Mouse (Mus musculus) cortical plate, adult 2 months (tissue): ENCODE results near the gene Slc27a4. TPM values are rescaled to one million over a fixed set of nuclear protein-coding genes. Genes with fewer than 3 reads are reported as not detected.
A peak's percentile ranks its signal among the peaks of the same experiment; 100 is the strongest.

Experiments
- H3K27ac ChIP-seq: fragments of 200-500 bp; 2 replicates; pipeline ENCODE4 v1.5.1; 2012; ENCODE audit warnings: low read length, control low read depth, inconsistent platforms; ENCODE audit not compliant: insufficient read depth
- H3K4me1 ChIP-seq: fragments of 200-500 bp; 2 replicates; pipeline ENCODE4 v1.6.1; 2011; ENCODE audit warnings: low read length; ENCODE audit not compliant: control insufficient read depth, insufficient read depth
- H3K4me3 ChIP-seq: fragments of 200-500 bp; 2 replicates; pipeline ENCODE4 v1.5.1; 2011; ENCODE audit warnings: mild to moderate bottlenecking, low read length, control low read depth; ENCODE audit not compliant: insufficient read depth
- CTCF ChIP-seq: fragments of 200-500 bp; IDR thresholded peaks from 2 replicates; pipeline ENCODE4 v1.5.1; 2011; ENCODE audit warnings: mild to moderate bottlenecking, control low read depth, low read length; ENCODE audit not compliant: insufficient read depth; ENCODE audit errors: extremely low read depth
- POLR2A ChIP-seq: fragments of 200-500 bp; IDR thresholded peaks from 2 replicates; pipeline ENCODE4 v1.6.1; 2011; ENCODE audit warnings: mild to moderate bottlenecking, low read length, control low read depth; ENCODE audit not compliant: insufficient read depth; ENCODE audit errors: extremely low read depth
- polyA plus RNA-seq: library from polyadenylated mRNA; depleted of rRNA; stranded (reverse); fragments of >200 nt; gene quantifications from 2 replicates; pipeline ENCODE4 v1.2.3, GENCODE M21; 2012

Slc27a4 gene
- polyA plus RNA-seq, 1 experiment, result 77.1 TPM

DNA sequence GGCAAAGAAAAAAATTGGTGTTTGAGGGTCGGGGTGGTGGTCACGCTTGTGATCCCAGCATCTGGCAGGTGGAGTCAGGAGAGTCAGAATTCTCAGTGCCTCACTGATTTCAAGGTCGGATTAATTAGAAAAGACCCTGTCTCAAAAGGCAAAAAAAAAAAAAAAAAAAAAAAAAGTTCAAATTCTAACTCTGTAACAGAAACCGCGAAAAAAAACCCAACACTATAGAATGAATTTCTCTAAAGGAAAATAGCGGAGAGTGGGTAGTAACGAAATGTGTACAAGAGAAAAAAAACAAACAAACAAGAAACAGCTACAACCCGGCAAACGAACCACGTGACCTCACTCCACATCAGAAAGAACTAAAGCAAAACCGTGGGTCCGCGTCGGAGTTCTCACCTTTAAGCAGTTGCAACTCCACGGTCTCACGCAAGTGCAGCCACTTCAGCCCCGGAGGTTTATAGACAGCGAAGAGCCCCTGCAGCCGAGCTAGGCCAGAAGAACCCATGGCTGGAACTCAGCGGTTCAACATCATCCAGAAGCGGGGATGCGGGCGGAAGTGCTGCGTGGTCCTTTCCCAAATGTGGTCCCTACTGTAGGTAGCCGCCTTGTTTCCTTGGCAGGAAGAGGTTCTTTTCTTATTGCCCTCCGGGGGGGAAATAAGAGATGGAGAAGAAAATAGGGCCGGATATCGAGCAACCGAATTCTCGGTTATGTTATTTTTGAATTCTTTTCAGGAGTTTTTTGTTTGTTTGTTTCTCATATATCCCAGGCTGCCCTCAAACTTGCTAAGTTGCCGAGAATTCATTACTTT lies 15.1 kb upstream of the Slc27a4 start, which contains the start of gene Coq4:
Gene Coq4 (plus strand): TSS at position 390 of the 814 bp plus-strand sequence.
- TF ChIP-seq CTCF (no peak), POLR2A (peak; percentile 74)
- peak within 1 kb of the TSS; percentile 53 for H3K27ac ChIP-seq
- H3K4me3 ChIP-seq, result peak within 1 kb of the TSS; percentile 66
- H3K4me1 ChIP-seq, result no peaks in the 10 kb centered on the region; the same call in 1 of the 2 replicates

DNA sequence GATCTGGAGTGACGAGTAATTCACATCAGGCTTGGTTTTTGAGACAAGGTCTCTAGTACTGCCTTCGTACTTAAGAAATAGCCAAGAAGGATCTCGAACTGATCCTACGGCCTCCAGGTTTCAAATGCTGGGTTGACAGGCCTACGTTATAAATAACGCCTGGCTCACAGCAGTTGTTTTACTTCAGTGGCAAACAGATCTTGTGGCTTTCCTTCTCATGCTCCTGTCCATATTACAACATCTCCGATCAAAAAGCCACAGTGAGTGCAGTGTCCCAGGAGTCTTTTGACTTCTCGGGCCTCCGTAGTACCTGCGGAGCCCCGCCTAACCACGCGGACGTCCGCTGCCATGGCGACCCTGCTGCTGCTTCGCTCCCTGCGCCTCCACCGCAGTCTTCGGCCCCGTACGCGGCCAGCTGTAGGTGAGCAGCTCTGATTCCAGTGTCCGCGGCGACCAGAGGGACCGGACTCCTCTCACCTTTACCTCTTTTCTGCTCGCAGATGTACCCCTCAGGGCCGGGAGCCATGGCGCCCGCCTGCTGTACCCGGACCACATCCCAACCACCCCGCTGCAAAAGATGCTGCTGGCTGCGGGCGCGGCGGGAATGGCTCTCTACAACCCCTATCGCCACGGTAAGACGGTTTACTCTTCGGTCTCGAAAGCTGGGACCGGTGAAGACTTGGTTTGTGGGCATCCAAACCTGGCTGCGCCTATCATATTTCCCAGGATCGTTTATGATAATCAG lies 14.3 kb upstream of the Slc27a4 start, which contains the start of gene Trub2:
Gene Trub2 (minus strand): TSS at position 566 of the 745 bp plus-strand sequence.
- no peaks in the 10 kb centered on the region; the same call in 1 of the 2 replicates for H3K4me1 ChIP-seq
- TF ChIP-seq CTCF, result no peak
- peak; percentile 73 for TF ChIP-seq POLR2A
- peak within 1 kb of the TSS; percentile 66 for H3K4me3 ChIP-seq
- H3K27ac ChIP-seq, result peak within 1 kb of the TSS; percentile 53

GRCm38 (mm10) chr2:29792772-29793487 lies 9.5 kb upstream of the Slc27a4 start:
- no peak for TF ChIP-seq CTCF
- no peak for TF ChIP-seq POLR2A
- Histone ChIP-seq H3K4me1 (no peaks in the 10 kb centered on the region), H3K4me3 (no peak overlapping the region), H3K27ac (no peak overlapping the region)

DNA sequence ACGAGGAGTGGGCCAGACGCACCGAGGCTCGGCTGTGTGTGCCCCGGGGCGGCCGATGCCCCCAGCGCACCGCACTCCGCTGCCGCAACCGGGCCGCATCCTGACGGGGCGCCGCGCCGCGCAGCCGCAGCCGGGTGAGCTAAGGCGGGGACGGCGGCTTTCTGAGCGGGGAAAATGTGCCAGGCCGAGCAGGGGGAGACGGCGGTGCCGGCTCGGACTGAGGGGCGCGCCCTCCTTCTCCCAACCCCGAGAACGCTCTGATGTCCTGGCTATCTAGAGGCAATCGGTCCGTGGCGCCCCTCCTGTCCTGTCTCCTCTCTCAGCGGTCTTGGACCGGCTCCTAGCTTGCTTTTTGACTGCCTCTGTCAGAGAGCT lies 380 bp downstream of the Slc27a4 start:
- Histone ChIP-seq H3K27ac (no peak overlapping the region), H3K4me3 (peak overlapping the region; percentile 88), H3K4me1 (peaks cover 2% of the 10 kb centered on the region; the same call in 1 of the 2 replicates)
- no peak for TF ChIP-seq POLR2A
- no peak for TF ChIP-seq CTCF

- Histone ChIP-seq H3K27ac (no peak overlapping the region), H3K4me1 (peaks cover 2% of the 10 kb centered on the region; the same call in 1 of the 2 replicates), H3K4me3 (peak overlapping the region; percentile 88)
- TF ChIP-seq POLR2A (no peak), CTCF (0 out of 2 replicates have a peak, but pooled peaks have one; percentile 8)
Measured at GRCm38 (mm10) chr2:29803400-29803831, 982 bp downstream of the Slc27a4 start.

GRCm38 (mm10) chr2:29815678-29816371 lies 13.4 kb downstream of the Slc27a4 start:
- Histone ChIP-seq H3K4me3 (no peak overlapping the region), H3K27ac (no peak overlapping the region), H3K4me1 (peaks cover 4% of the 10 kb centered on the region)
- no peak for TF ChIP-seq POLR2A
- no peak for TF ChIP-seq CTCF

GRCm38 (mm10) chr2:29817426-29818232 lies 15.2 kb downstream of the Slc27a4 start:
- TF ChIP-seq CTCF (peak; percentile 94), POLR2A (no peak)
- Histone ChIP-seq H3K4me1 (peaks cover 4% of the 10 kb centered on the region), H3K4me3 (no peak overlapping the region), H3K27ac (no peak overlapping the region)

DNA sequence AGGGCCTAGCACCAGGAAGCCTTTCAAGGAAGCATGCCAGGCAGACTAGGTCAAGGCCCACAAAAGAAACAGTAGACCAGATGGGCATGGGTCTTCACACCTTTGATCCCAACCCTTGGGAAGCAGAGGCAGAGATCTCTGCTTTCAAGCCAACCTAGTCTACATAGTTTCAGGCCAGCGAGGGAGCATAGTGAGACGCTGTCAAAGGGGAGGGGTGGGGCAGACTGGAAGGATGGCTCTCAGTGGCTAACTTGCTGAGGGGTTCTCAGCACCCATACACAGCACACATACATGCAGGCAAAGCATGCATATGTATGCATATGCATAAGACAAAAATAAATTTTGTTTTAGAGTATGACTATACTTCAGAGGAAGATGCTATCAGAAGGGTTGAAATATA lies 16.9 kb downstream of the Slc27a4 start:
- Histone ChIP-seq H3K4me1 (peaks cover 4% of the 10 kb centered on the region), H3K27ac (peak overlapping the region; percentile 87; the same call in 1 of the 2 replicates), H3K4me3 (peak overlapping the region; percentile 53; the same call in 1 of the 2 replicates)
- TF ChIP-seq CTCF, result no peak
- 0 out of 2 replicates have a peak, but pooled peaks have one; percentile 14 for TF ChIP-seq POLR2A
